Mouse (Mus musculus): ENCODE measurements around the gene Dgkb. TPM values are rescaled to one million over a fixed set of nuclear protein-coding genes. Genes with fewer than 3 reads are reported as not detected.

Gene Dgkb
- total and polyA plus RNA-seq, 3 experiments: not detected

- Histone ChIP-seq H3K27ac (ENCODE audit: insufficient read depth, low read depth) (no peak overlapping the region), H3K36me3 (replicated peaks in 1 of 2; ENCODE audit: control insufficient read depth in 1 of 2, insufficient read depth in 1 of 2, low read length in 1 of 2) (no peaks in the 10 kb centered on the region), H3K4me3 (replicated peaks in 1 of 3; ENCODE audit: low read depth in 2 of 3, low read length in 2 of 3, poor library complexity in 1 of 3) (no peak overlapping the region), H3K4me1 (ENCODE audit: control insufficient read depth in 1 of 2, insufficient read depth in 2 of 2) (no peaks in the 10 kb centered on the region), H3K9me3 (replicated peaks; ENCODE audit: low read length) (no peaks in the 10 kb centered on the region), H3K4me2 (ENCODE audit: insufficient read depth, low read depth, poor library complexity, severe bottlenecking) (no peak overlapping the region), H3K27me3 (replicated peaks) (no peaks in the 10 kb centered on the region), H3K79me2 (replicated peaks; ENCODE audit: control insufficient read depth, extremely low read depth, insufficient read depth, poor library complexity, severe bottlenecking) (no peaks in the 10 kb centered on the region), H3K9ac (ENCODE audit: insufficient read depth, low read depth) (no peak overlapping the region)
- no peak for DNase-seq (ENCODE audit: extremely low read depth)
- dilution Hi-C loops (cut with MboI; ENCODE audit: extremely low pct_ligation_motif_present, extremely low pct_unique_long_range_greater_than_20kb, low sequenced_read_pairs) (no loop called here), in situ Hi-C loops (cut with MboI; ENCODE audit: low pct_ligation_motif_present, low pct_unique_long_range_greater_than_20kb, low sequenced_read_pairs) (no loop called here)
- no peak for TF ChIP-seq SMC3 (IDR thresholded peaks at IDR 0.05; ENCODE audit: low read depth, low read length)
- no peak for TF ChIP-seq KAT2A (IDR thresholded peaks at IDR 0.05; ENCODE audit: insufficient replicate concordance, low read length)
- no peak for TF ChIP-seq EP300 (IDR thresholded peaks at IDR 0.05; ENCODE audit: low read length)
- no peak for TF ChIP-seq POLR2AphosphoS2 (IDR thresholded peaks at IDR 0.05; ENCODE audit: low read depth, low read length)
- no peak for TF ChIP-seq GABPA (IDR thresholded peaks at IDR 0.05; ENCODE audit: insufficient replicate concordance, low read depth, low read length)
- no peak for TF ChIP-seq USF2 (conservative IDR thresholded peaks at IDR 0.05; ENCODE audit: low read depth, low read length)
- TF ChIP-seq BHLHE40 (IDR thresholded peaks at IDR 0.05; ENCODE audit: low read depth, low read length): no peak
- no peak for TF ChIP-seq IRF4 (IDR thresholded peaks at IDR 0.05; ENCODE audit: low read depth, low read length)
- TF ChIP-seq POLR2A (IDR thresholded peaks at IDR 0.05; ENCODE audit: low read depth, low read length): no peak
- TF ChIP-seq CTCF (conservative IDR thresholded peaks at IDR 0.05 in 1 of 2, IDR thresholded peaks at IDR 0.05 in 1 of 2; ENCODE audit: low read depth in 2 of 2, low read length in 2 of 2): no peak
Observed at GRCm38 (mm10) chr12:38468191-38468590, 650.7 kb downstream of the Dgkb start.

- in situ Hi-C loops (cut with MboI; ENCODE audit: low pct_ligation_motif_present, low pct_unique_long_range_greater_than_20kb, low sequenced_read_pairs): no loop called here
Observed at GRCm38 (mm10) chr12:38468605-38469004, 651.1 kb downstream of the Dgkb start.

DNA sequence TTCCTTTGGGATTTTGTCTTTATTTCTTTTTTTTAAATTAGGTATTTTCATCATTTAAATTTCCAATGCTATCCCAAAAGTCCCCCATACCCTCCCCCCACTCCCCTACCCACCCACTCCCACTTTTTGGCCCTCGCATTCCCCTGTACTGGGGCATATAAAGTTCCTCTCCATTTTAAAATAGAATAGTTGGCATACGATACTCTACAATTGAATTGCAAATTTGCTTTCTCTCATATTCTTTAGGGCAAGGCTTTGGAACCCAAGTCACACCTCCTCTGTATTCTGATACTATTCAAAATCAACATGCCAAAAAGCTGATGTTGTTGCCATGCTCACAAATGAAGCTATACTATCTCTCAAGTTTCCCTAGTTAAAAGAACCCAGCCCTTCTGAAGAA lies 679.7 kb downstream of the Dgkb start:
- no peaks in the 10 kb centered on the region for H3K27me3 ChIP-seq (replicated peaks)
- no peak overlapping the region for H3K27ac ChIP-seq (ENCODE audit: insufficient read depth, low read depth)
- no peaks in the 10 kb centered on the region for H3K9me3 ChIP-seq (replicated peaks; ENCODE audit: low read length)
- H3K9ac ChIP-seq (ENCODE audit: insufficient read depth, low read depth): no peak overlapping the region
- H3K4me3 ChIP-seq (replicated peaks in 1 of 3; ENCODE audit: low read depth in 2 of 3, low read length in 2 of 3, poor library complexity in 1 of 3): no peak overlapping the region
- no peaks in the 10 kb centered on the region for H3K79me2 ChIP-seq (replicated peaks; ENCODE audit: control insufficient read depth, extremely low read depth, insufficient read depth, poor library complexity, severe bottlenecking)
- TF ChIP-seq BHLHE40 (IDR thresholded peaks at IDR 0.05; ENCODE audit: low read depth, low read length) (no peak), ZC3H11A (IDR thresholded peaks at IDR 0.05; ENCODE audit: low read depth, low read length) (no peak), NRF1 (IDR thresholded peaks at IDR 0.05; ENCODE audit: low read depth, low read length) (no peak), CTCF (conservative IDR thresholded peaks at IDR 0.05 in 1 of 2, IDR thresholded peaks at IDR 0.05 in 1 of 2; ENCODE audit: low read depth in 2 of 2, low read length in 2 of 2) (no peak), RCOR1 (conservative IDR thresholded peaks at IDR 0.05; ENCODE audit: low read depth, low read length) (no peak), TCF12 (IDR thresholded peaks at IDR 0.05; ENCODE audit: low read depth, low read length) (no peak), JUN (IDR thresholded peaks at IDR 0.05; ENCODE audit: insufficient read depth, low read depth, low read length) (no peak), RAD21 (IDR thresholded peaks at IDR 0.05; ENCODE audit: low read depth, low read length) (no peak)
- H3K4me2 ChIP-seq (ENCODE audit: insufficient read depth, low read depth, poor library complexity, severe bottlenecking): no peak overlapping the region
- no peaks in the 10 kb centered on the region for H3K4me1 ChIP-seq (ENCODE audit: control insufficient read depth in 1 of 2, insufficient read depth in 2 of 2)
- in situ Hi-C loops (cut with MboI; ENCODE audit: low pct_ligation_motif_present, low pct_unique_long_range_greater_than_20kb, low sequenced_read_pairs) (no loop called here), dilution Hi-C loops (cut with MboI; ENCODE audit: extremely low pct_ligation_motif_present, extremely low pct_unique_long_range_greater_than_20kb, low sequenced_read_pairs) (no loop called here)
- DNase-seq (ENCODE audit: extremely low read depth): no peak
- H3K36me3 ChIP-seq (replicated peaks in 1 of 2; ENCODE audit: control insufficient read depth in 1 of 2, insufficient read depth in 1 of 2, low read length in 1 of 2): no peaks in the 10 kb centered on the region

More at GRCm38 (mm10) chr12:38468605-38469004, 651.1 kb downstream of the Dgkb start:
- Histone ChIP-seq H3K9me3 (replicated peaks; ENCODE audit: low read length) (no peaks in the 10 kb centered on the region), H3K27ac (ENCODE audit: insufficient read depth, low read depth) (no peak overlapping the region), H3K9ac (ENCODE audit: insufficient read depth, low read depth) (no peak overlapping the region), H3K36me3 (replicated peaks in 1 of 2; ENCODE audit: control insufficient read depth in 1 of 2, insufficient read depth in 1 of 2, low read length in 1 of 2) (no peaks in the 10 kb centered on the region), H3K79me2 (replicated peaks; ENCODE audit: control insufficient read depth, extremely low read depth, insufficient read depth, poor library complexity, severe bottlenecking) (no peaks in the 10 kb centered on the region), H3K4me1 (ENCODE audit: control insufficient read depth in 1 of 2, insufficient read depth in 2 of 2) (no peaks in the 10 kb centered on the region), H3K27me3 (replicated peaks) (no peaks in the 10 kb centered on the region), H3K4me3 (replicated peaks in 1 of 3; ENCODE audit: low read depth in 2 of 3, low read length in 2 of 3, poor library complexity in 1 of 3) (no peak overlapping the region), H3K4me2 (ENCODE audit: insufficient read depth, low read depth, poor library complexity, severe bottlenecking) (no peak overlapping the region)
- DNase-seq (ENCODE audit: extremely low read depth): no peak
- TF ChIP-seq TBP (conservative IDR thresholded peaks at IDR 0.05; ENCODE audit: low read depth, low read length) (no peak), CTCF (conservative IDR thresholded peaks at IDR 0.05 in 1 of 2, IDR thresholded peaks at IDR 0.05 in 1 of 2; ENCODE audit: low read depth in 2 of 2, low read length in 2 of 2) (no peak), IRF4 (IDR thresholded peaks at IDR 0.05; ENCODE audit: low read depth, low read length) (no peak), POLR2A (IDR thresholded peaks at IDR 0.05; ENCODE audit: low read depth, low read length) (no peak), TCF12 (IDR thresholded peaks at IDR 0.05; ENCODE audit: low read depth, low read length) (no peak), SMC3 (IDR thresholded peaks at IDR 0.05; ENCODE audit: low read depth, low read length) (no peak), ETS1 (conservative IDR thresholded peaks at IDR 0.05; ENCODE audit: low read depth, low read length) (no peak), POLR2AphosphoS2 (IDR thresholded peaks at IDR 0.05; ENCODE audit: low read depth, low read length) (no peak), NRF1 (IDR thresholded peaks at IDR 0.05; ENCODE audit: low read depth, low read length) (no peak), PAX5 (IDR thresholded peaks at IDR 0.05; ENCODE audit: low read length) (no peak), JUN (IDR thresholded peaks at IDR 0.05; ENCODE audit: insufficient read depth, low read depth, low read length) (no peak)
- dilution Hi-C loops (cut with MboI; ENCODE audit: extremely low pct_ligation_motif_present, extremely low pct_unique_long_range_greater_than_20kb, low sequenced_read_pairs): no loop called here
